Mouse (Mus musculus): ENCODE measurements around the gene Acvr1b.

DNA sequence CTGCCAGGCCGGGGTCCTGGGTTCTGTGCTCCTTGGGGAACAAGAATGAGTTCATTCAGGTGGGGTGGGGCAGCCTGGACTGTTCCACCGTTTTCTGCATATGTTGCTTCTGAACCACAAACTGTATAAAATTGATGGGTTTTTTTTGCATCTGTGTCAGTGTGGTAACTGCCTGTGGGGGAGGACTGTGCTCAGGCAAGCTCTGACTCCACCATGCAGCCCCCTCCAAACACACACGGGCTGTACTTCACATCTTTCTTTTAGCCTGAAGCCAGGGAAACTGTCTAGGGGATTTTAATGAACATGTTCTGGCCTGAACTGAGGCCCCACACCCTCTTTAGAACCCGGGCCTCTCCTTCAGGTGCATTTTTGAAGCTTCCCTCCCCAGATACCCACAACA, 58.7 kb downstream of the Acvr1b start:
- TF ChIP-seq CTCF (IDR thresholded peaks at IDR 0.05; ENCODE audit: borderline replicate concordance, insufficient read depth, low read depth, low read length) (no peak), POLR2A (IDR thresholded peaks at IDR 0.05; ENCODE audit: borderline replicate concordance, insufficient read depth, low read length) (no peak)
